Comparison of ENCODE assay signal across 8 mouse cellular contexts in the genomic region with DNA sequence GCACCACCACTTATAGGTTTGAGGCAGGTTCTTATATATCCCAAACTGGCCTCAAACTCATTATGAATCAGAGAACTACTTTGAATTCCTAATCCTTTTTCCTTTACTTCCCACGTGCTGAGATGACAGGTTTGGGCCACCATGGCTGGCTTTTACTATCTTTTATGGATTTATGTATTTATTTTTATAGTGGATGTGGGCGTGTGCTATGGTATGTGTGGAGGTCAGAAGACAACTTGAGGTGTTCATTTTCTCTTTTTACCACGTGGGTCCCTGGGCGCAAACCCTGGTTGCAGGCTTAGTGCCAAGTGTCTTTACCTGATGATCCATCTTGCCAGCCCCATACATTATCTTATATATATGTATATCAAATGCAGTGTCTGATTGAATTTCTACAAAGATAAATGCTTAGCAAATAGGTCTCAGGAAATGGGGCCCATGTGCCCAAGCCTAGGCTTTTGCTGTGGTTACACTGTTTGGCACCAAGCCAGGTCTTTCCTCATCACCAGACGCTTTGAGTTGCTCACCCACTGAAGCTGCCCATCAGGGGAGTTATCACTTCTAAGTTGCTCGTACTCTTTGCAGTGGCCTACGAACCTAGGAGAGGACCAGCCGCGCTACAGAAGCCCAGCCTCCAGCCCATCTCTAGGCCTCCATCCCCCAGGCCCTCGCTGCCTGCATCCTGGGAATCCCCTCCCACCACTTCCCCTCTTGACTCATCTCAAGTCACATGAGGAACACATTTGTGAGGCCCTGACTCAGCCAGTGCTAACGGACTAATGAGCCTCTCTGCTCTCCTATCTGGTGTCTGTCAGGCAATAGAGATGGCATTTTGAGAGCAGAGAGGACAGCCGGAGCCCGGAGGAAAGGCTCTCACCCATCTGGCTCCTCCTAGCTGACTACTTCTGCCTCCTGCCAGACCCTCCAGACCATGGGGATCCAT. TPM values are rescaled to one million over a fixed set of nuclear protein-coding genes. Genes with fewer than 3 reads are reported as not detected.
DNase-seq lines count a peak whose midpoint lies in the region; ATAC-seq and TF ChIP-seq lines count a peak whose summit lies in the region.

No protein-coding gene starts in this region.

- no peak overlapping the region for H3K4me2 ChIP-seq in hindbrain, postnatal 0 days (ENCODE audit: low read depth, low read length)
- no peak overlapping the region for H3K4me2 ChIP-seq in hindbrain, embryonic 13.5 days
- H3K4me2 ChIP-seq in heart, embryonic 16.5 days (ENCODE audit: low read depth, low read length) = peak overlapping the region; percentile 3
- no peak overlapping the region for H3K4me2 ChIP-seq in liver, embryonic 14.5 days (ENCODE audit: low read depth)
- H3K4me2 ChIP-seq in hindbrain, embryonic 11.5 days (replicated peaks; ENCODE audit: low read depth, low read length) = no peak overlapping the region

- TF ChIP-seq EP300 in liver, embryonic 14.5 days (IDR thresholded peaks at IDR 0.05; ENCODE audit: low read depth) = no peak

- no peaks in the 10 kb centered on the region for H3K9me3 ChIP-seq in hindbrain, postnatal 0 days (ENCODE audit: low read length)
- H3K9me3 ChIP-seq in hindbrain, embryonic 13.5 days = no peaks in the 10 kb centered on the region
- H3K9me3 ChIP-seq in heart, embryonic 16.5 days (replicated peaks; ENCODE audit: control insufficient read depth, low read length) = no peaks in the 10 kb centered on the region
- no peaks in the 10 kb centered on the region for H3K9me3 ChIP-seq in liver, embryonic 14.5 days (ENCODE audit: control insufficient read depth, low read length)
- no peaks in the 10 kb centered on the region for H3K9me3 ChIP-seq in hindbrain, embryonic 11.5 days (ENCODE audit: control insufficient read depth, low read length)

- H3K27ac ChIP-seq in hindbrain, postnatal 0 days = no peak overlapping the region
- no peak overlapping the region for H3K27ac ChIP-seq in hindbrain, embryonic 13.5 days
- H3K27ac ChIP-seq in heart, embryonic 16.5 days (ENCODE audit: low read length) = peak overlapping the region; percentile 82
- H3K27ac ChIP-seq in liver, embryonic 14.5 days = peak overlapping the region; percentile 70
- peak overlapping the region; percentile 83 for H3K27ac ChIP-seq in small intestine, adult 2 months (ENCODE audit: insufficient read depth, low read depth, low read length)
- H3K27ac ChIP-seq in hindbrain, embryonic 11.5 days (ENCODE audit: low read depth, low read length) = no peak overlapping the region

- ATAC-seq in hindbrain, postnatal 0 days = no peak
- ATAC-seq in hindbrain, embryonic 13.5 days (ENCODE audit: low FRiP score) = no peak
- peak; percentile 74 for ATAC-seq in heart, embryonic 16.5 days (replicated peaks; ENCODE audit: extremely low read depth, insufficient read depth, low FRiP score)
- peak; percentile 62 for ATAC-seq in liver, embryonic 14.5 days (ENCODE audit: insufficient read depth)
- no peak for ATAC-seq in hindbrain, embryonic 11.5 days (ENCODE audit: low FRiP score)

- no peaks in the 10 kb centered on the region for H3K27me3 ChIP-seq in hindbrain, postnatal 0 days (ENCODE audit: insufficient read depth, low read length)
- no peaks in the 10 kb centered on the region for H3K27me3 ChIP-seq in hindbrain, embryonic 13.5 days
- no peaks in the 10 kb centered on the region for H3K27me3 ChIP-seq in heart, embryonic 16.5 days (ENCODE audit: control insufficient read depth, insufficient read depth, low read length)
- H3K27me3 ChIP-seq in liver, embryonic 14.5 days (ENCODE audit: control insufficient read depth, insufficient read depth, low read length) = no peaks in the 10 kb centered on the region
- H3K27me3 ChIP-seq in small intestine, adult 2 months (ENCODE audit: control insufficient read depth, insufficient read depth, low read length) = no peaks in the 10 kb centered on the region
- H3K27me3 ChIP-seq in hindbrain, embryonic 11.5 days (ENCODE audit: control insufficient read depth, insufficient read depth, low read length) = no peaks in the 10 kb centered on the region

- no peaks in the 10 kb centered on the region for H3K36me3 ChIP-seq in hindbrain, postnatal 0 days (ENCODE audit: insufficient read depth, low read length)
- no peaks in the 10 kb centered on the region for H3K36me3 ChIP-seq in hindbrain, embryonic 13.5 days
- H3K36me3 ChIP-seq in heart, embryonic 16.5 days (ENCODE audit: control insufficient read depth, insufficient read depth) = no peaks in the 10 kb centered on the region
- no peaks in the 10 kb centered on the region for H3K36me3 ChIP-seq in liver, embryonic 14.5 days (replicated peaks; ENCODE audit: control insufficient read depth, insufficient read depth, low read depth)
- H3K36me3 ChIP-seq in small intestine, adult 2 months (ENCODE audit: control insufficient read depth, insufficient read depth, low read length) = no peaks in the 10 kb centered on the region
- no peaks in the 10 kb centered on the region for H3K36me3 ChIP-seq in hindbrain, embryonic 11.5 days (ENCODE audit: control insufficient read depth, insufficient read depth, low read length)

- no peak overlapping the region for H3K9ac ChIP-seq in hindbrain, postnatal 0 days (replicated peaks; ENCODE audit: low read length)
- H3K9ac ChIP-seq in hindbrain, embryonic 13.5 days = no peak overlapping the region
- no peak overlapping the region; the same call in 1 of the 2 replicates for H3K9ac ChIP-seq in heart, embryonic 16.5 days (ENCODE audit: low read length)
- H3K9ac ChIP-seq in liver, embryonic 14.5 days (replicated peaks) = no peak overlapping the region
- H3K9ac ChIP-seq in hindbrain, embryonic 11.5 days (ENCODE audit: low read depth, low read length) = no peak overlapping the region

- 64% methylated on average over 13 of the region's 13 CpGs for WGBS in hindbrain, postnatal 0 days
- WGBS in hindbrain, embryonic 13.5 days = 69% methylated on average over 13 of the region's 13 CpGs
- 29% methylated on average over 13 of the region's 13 CpGs for WGBS in heart, embryonic 16.5 days
- WGBS in liver, embryonic 14.5 days (ENCODE audit: insufficient replicate concordance) = 26% methylated on average over 13 of the region's 13 CpGs
- WGBS in small intestine, adult 2 months = 33% methylated on average over 13 of the region's 13 CpGs
- WGBS in hindbrain, embryonic 11.5 days = 75% methylated on average over 13 of the region's 13 CpGs

- no peak for TF ChIP-seq CTCF in hindbrain, postnatal 0 days (IDR thresholded peaks at IDR 0.05; ENCODE audit: low read depth)
- no peak for TF ChIP-seq CTCF in liver, embryonic 14.5 days (IDR thresholded peaks at IDR 0.05; ENCODE audit: low read depth)
- no peak for TF ChIP-seq CTCF in small intestine, adult 2 months (IDR thresholded peaks at IDR 0.05; ENCODE audit: extremely low read depth, insufficient read length, insufficient replicate concordance, low read depth, low read length)

- TF ChIP-seq POLR2A in small intestine, adult 2 months (IDR thresholded peaks at IDR 0.05; ENCODE audit: low read depth, low read length) = no peak

- DNase-seq in hindbrain, postnatal 0 days (ENCODE audit: low spot score) = peak; percentile 50
- DNase-seq in B cell, adult 2 months = peak; percentile 84 to 90
- peak; percentile 57 for DNase-seq in adrenal gland, postnatal 25 days
- peak in 1 of 3 experiments; percentile 61 for DNase-seq in liver, embryonic 14.5 days (ENCODE audit: low read depth in 3 of 3, low spot score in 3 of 3)
- no peak for DNase-seq in hindbrain, embryonic 11.5 days (ENCODE audit: low spot score)

- peaks cover 10% of the 10 kb centered on the region; the same call in 1 of the 2 replicates for H3K4me1 ChIP-seq in hindbrain, postnatal 0 days (ENCODE audit: insufficient read depth, low read length)
- H3K4me1 ChIP-seq in hindbrain, embryonic 13.5 days (replicated peaks) = peaks cover 15% of the 10 kb centered on the region
- peaks cover 26% of the 10 kb centered on the region for H3K4me1 ChIP-seq in heart, embryonic 16.5 days (ENCODE audit: control insufficient read depth, insufficient read depth, low read length)
- H3K4me1 ChIP-seq in liver, embryonic 14.5 days (replicated peaks; ENCODE audit: control insufficient read depth in 2 of 2, insufficient read depth in 2 of 2, low read length in 1 of 2) = peaks cover 27 to 43% of the 10 kb centered on the region in 2 experiments
- H3K4me1 ChIP-seq in small intestine, adult 2 months (ENCODE audit: control insufficient read depth, insufficient read depth, insufficient read length, low read length) = peaks cover 12% of the 10 kb centered on the region
- no peaks in the 10 kb centered on the region for H3K4me1 ChIP-seq in hindbrain, embryonic 11.5 days (replicated peaks; ENCODE audit: control insufficient read depth, insufficient read depth, low read length)

- no peak overlapping the region for H3K4me3 ChIP-seq in hindbrain, postnatal 0 days (ENCODE audit: low read length)
- H3K4me3 ChIP-seq in hindbrain, embryonic 13.5 days = no peak overlapping the region
- H3K4me3 ChIP-seq in heart, embryonic 16.5 days (ENCODE audit: low read length) = no peak overlapping the region
- no peak overlapping the region for H3K4me3 ChIP-seq in liver, embryonic 14.5 days (ENCODE audit: insufficient read depth in 1 of 2, low read depth in 2 of 2, low read length in 2 of 2)
- no peak overlapping the region for H3K4me3 ChIP-seq in small intestine, adult 2 months (ENCODE audit: low read depth, low read length)
- no peak overlapping the region for H3K4me3 ChIP-seq in hindbrain, embryonic 11.5 days (ENCODE audit: low read depth, low read length)

RNA-seq across cellular contexts. Expression of a gene that starts 21.4 kb away (rescaled TPM):
- total RNA-seq in hindbrain, postnatal 0 days (2014; rRNA removed) = 3.7 and 5.9 TPM in 2 replicates
- polyA plus RNA-seq in hindbrain, postnatal 0 days (2015; fragmentation: Nextera tagmentation; extraction: Ambion mirVana) = 0.81 and 1.2 TPM in 2 replicates
- 0.51 and 0.75 TPM in 2 replicates for polyA plus RNA-seq in hindbrain, embryonic 13.5 days (2015; fragmentation: Nextera tagmentation; extraction: Ambion mirVana)
- 2.1 and 3.5 TPM in 2 replicates for total RNA-seq in adrenal gland, postnatal 25 days (2021)
- polyA plus RNA-seq in heart, embryonic 16.5 days (2015; fragmentation: Nextera tagmentation; extraction: Ambion mirVana) = not detected in 2 replicates
- polyA plus RNA-seq in liver, embryonic 14.5 days (2012; rRNA removed) = 0.06 TPM in 1 of 2 replicates, not detected in the other
- polyA plus RNA-seq in liver, embryonic 14.5 days (2014; fragmentation: Nextera tagmentation; extraction: Ambion mirVana) = not detected in 2 replicates
- not detected in 2 replicates for polyA plus RNA-seq in small intestine, adult 2 months (2012; rRNA removed)
- polyA plus RNA-seq in hindbrain, embryonic 11.5 days (2014; fragmentation: Nextera tagmentation; extraction: Ambion mirVana) = 0.20 and 0.71 TPM in 2 replicates

RNA-seq across cellular contexts. Expression of a gene that starts 38.4 kb away (rescaled TPM):
- total RNA-seq in hindbrain, postnatal 0 days (2014; rRNA removed) = 12.7 and 17.9 TPM in 2 replicates
- 7.0 and 7.8 TPM in 2 replicates for polyA plus RNA-seq in hindbrain, postnatal 0 days (2015; fragmentation: Nextera tagmentation; extraction: Ambion mirVana)
- 5.8 and 7.6 TPM in 2 replicates for polyA plus RNA-seq in hindbrain, embryonic 13.5 days (2015; fragmentation: Nextera tagmentation; extraction: Ambion mirVana)
- 58.2 and 64.5 TPM in 2 replicates for total RNA-seq in adrenal gland, postnatal 25 days (2021)
- 11.0 and 12.0 TPM in 2 replicates for polyA plus RNA-seq in heart, embryonic 16.5 days (2015; fragmentation: Nextera tagmentation; extraction: Ambion mirVana)
- polyA plus RNA-seq in liver, embryonic 14.5 days (2012; rRNA removed) = 15.5 and 15.7 TPM in 2 replicates
- polyA plus RNA-seq in liver, embryonic 14.5 days (2014; fragmentation: Nextera tagmentation; extraction: Ambion mirVana) = 21.5 and 24.2 TPM in 2 replicates
- 6.3 and 9.7 TPM in 2 replicates for polyA plus RNA-seq in small intestine, adult 2 months (2012; rRNA removed)
- polyA plus RNA-seq in hindbrain, embryonic 11.5 days (2014; fragmentation: Nextera tagmentation; extraction: Ambion mirVana) = 10.2 and 10.7 TPM in 2 replicates

RNA-seq across cellular contexts. Expression of a gene that starts 45.6 kb away (rescaled TPM):
- 3.5 and 15.2 TPM in 2 replicates for total RNA-seq in hindbrain, postnatal 0 days (2014; rRNA removed)
- polyA plus RNA-seq in hindbrain, postnatal 0 days (2015; fragmentation: Nextera tagmentation; extraction: Ambion mirVana) = 2.4 and 2.9 TPM in 2 replicates
- 3.8 and 4.4 TPM in 2 replicates for polyA plus RNA-seq in hindbrain, embryonic 13.5 days (2015; fragmentation: Nextera tagmentation; extraction: Ambion mirVana)
- 1.1 and 1.6 TPM in 2 replicates for total RNA-seq in adrenal gland, postnatal 25 days (2021)
- polyA plus RNA-seq in heart, embryonic 16.5 days (2015; fragmentation: Nextera tagmentation; extraction: Ambion mirVana) = 11.9 and 13.9 TPM in 2 replicates
- 10.8 and 11.9 TPM in 2 replicates for polyA plus RNA-seq in liver, embryonic 14.5 days (2012; rRNA removed)
- polyA plus RNA-seq in liver, embryonic 14.5 days (2014; fragmentation: Nextera tagmentation; extraction: Ambion mirVana) = 6.8 and 7.7 TPM in 2 replicates
- polyA plus RNA-seq in small intestine, adult 2 months (2012; rRNA removed) = 3.8 and 5.0 TPM in 2 replicates
- 9.9 and 12.5 TPM in 2 replicates for polyA plus RNA-seq in hindbrain, embryonic 11.5 days (2014; fragmentation: Nextera tagmentation; extraction: Ambion mirVana)

Comparison
In these comparisons a context has a peak if more than half of its experiments do, and no peak if none do; other contexts are left out.
1. ATAC-seq: peak in heart, embryonic 16.5 days (single experiment) and liver, embryonic 14.5 days (single experiment); none in hindbrain, postnatal 0 days (single experiment), hindbrain, embryonic 13.5 days (single experiment) and hindbrain, embryonic 11.5 days (single experiment).
2. H3K27ac ChIP-seq: peak in heart, embryonic 16.5 days (single experiment), liver, embryonic 14.5 days (single experiment) and small intestine, adult 2 months (single experiment); none in hindbrain, postnatal 0 days (single experiment), hindbrain, embryonic 13.5 days (single experiment) and hindbrain, embryonic 11.5 days (single experiment).